Mouse (Mus musculus) liver, embryonic 12.5 days (tissue): ENCODE data around the gene Grin1. TPM values are rescaled to one million over a fixed set of nuclear protein-coding genes. Genes with fewer than 3 reads are reported as not detected.

Source experiments
- ATAC-seq: fragments of 200-750 bp; cut with Nextera tagmentation; 2 replicates; pipeline ENCODE4 v1.8.0; 2017; ENCODE audit warnings: moderate number of reproducible peaks, mild to moderate bottlenecking, moderate library complexity
- H3K27ac ChIP-seq: fragments of 300-500 bp; sonication (generic); 2 replicates; pipeline ENCODE4 v1.5.1; 2016; ENCODE audit warnings: mild to moderate bottlenecking
- H3K27me3 ChIP-seq: fragments of 300-500 bp; sonication (generic); replicated peaks from 2 replicates; pipeline ENCODE4 v1.6.1; 2016; ENCODE audit warnings: mild to moderate bottlenecking, moderate library complexity
- H3K36me3 ChIP-seq: fragments of 300-500 bp; sonication (generic); 2 replicates; pipeline ENCODE4 v1.6.1; 2016; ENCODE audit warnings: mild to moderate bottlenecking, moderate library complexity
- H3K4me1 ChIP-seq: fragments of 300-500 bp; sonication (generic); 2 replicates; pipeline ENCODE4 v1.6.1; 2016
- H3K4me2 ChIP-seq: fragments of 300-500 bp; sonication (generic); 2 replicates; pipeline ENCODE4 v1.6.1; 2016; ENCODE audit warnings: mild to moderate bottlenecking, moderate library complexity
- H3K4me3 ChIP-seq: fragments of 300-500 bp; sonication (generic); 2 replicates; pipeline ENCODE4 v1.5.1; 2016; ENCODE audit warnings: mild to moderate bottlenecking, moderate library complexity
- H3K9ac ChIP-seq: fragments of 300-500 bp; sonication (generic); 2 replicates; pipeline ENCODE4 v1.6.1; 2016; ENCODE audit warnings: mild to moderate bottlenecking, moderate library complexity
- H3K9me3 ChIP-seq: fragments of 300-500 bp; sonication (generic); replicated peaks from 2 replicates; pipeline ENCODE4 v1.6.1; 2016; ENCODE audit warnings: mild to moderate bottlenecking, moderate library complexity
- WGBS: fragments of 180-500 bp; shearing (Covaris S2); methylation state at CpG from one replicate; pipeline ENCODE4 v1.1.7; 2016; ENCODE audit not compliant: insufficient replicate concordance; 5-methylcytosine and 5-hydroxymethylcytosine counted together
- polyA plus RNA-seq: library from polyadenylated mRNA; unstranded; fragments of >200 nt; fragmentation: Nextera tagmentation; extraction: Ambion mirVana; gene quantifications from 2 replicates; pipeline ENCODE4 v1.2.1, GENCODE M21; 2016

Gene Grin1
- polyA plus RNA-seq = 0.24 and 0.41 TPM in 2 replicates

- Histone ChIP-seq H3K4me1 (peaks cover 8% of the 10 kb centered on the region), H3K9ac (no peak within 1 kb of the TSS), H3K9me3 (no peaks in the 10 kb centered on the region), H3K36me3 (no peaks in the 10 kb centered on the region), H3K27ac (no peak within 1 kb of the TSS), H3K27me3 (peaks cover 82% of the 10 kb centered on the region), H3K4me2 (peak within 1 kb of the TSS; percentile 61), H3K4me3 (peak within 1 kb of the TSS; percentile 30)
- 9% methylated on average over 58 of the region's 58 CpGs for WGBS
- ATAC-seq = no peak
These were observed at the start of gene Grin1 for GRCm38 (mm10) chr2:25318971-25319773. Gene Grin1 (minus strand): TSS chr2:25319187.

DNA sequence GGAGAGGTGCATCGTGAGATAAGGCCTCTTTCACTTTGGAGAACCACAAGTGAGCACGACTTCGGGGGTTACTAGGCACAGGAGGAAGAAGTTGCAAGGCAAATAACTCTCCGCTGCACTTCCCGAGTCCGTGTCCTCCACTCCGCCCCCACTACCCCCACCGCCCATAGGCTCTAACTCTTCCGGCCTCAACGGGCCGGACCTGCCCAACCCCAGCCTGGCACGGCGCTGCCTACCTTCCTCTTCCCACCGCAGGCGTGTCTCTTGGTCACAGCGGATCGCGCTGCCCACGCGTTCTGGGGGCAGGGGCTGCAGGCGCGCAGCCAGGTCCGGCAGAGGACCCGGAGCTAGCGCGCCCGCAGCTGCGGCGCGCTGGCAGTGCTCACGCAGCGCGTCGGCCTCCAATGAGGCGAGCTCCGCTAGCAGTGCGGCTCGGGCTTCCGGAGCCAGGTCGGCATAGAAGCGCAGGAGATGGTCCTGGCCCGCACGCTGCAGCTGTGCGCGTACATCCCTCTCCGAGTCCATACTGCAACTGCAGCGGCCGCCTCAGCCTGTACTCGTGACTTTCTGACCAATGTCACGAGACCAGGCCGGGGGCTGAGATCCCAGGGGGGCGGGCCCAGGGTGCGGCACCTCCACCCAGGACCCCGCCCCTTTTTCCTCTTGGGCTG, 46.2 kb upstream of the Grin1 start, which contains the start of gene Uap1l1:
Uap1l1 (minus strand) TSS at position 592 of the 671 bp plus-strand sequence.
- under 1% methylated on average over 52 of the region's 54 CpGs for WGBS
- Histone ChIP-seq H3K9me3 (no peaks in the 10 kb centered on the region), H3K27me3 (peaks cover 40% of the 10 kb centered on the region), H3K4me3 (peak within 1 kb of the TSS; percentile 66), H3K4me2 (peak within 1 kb of the TSS; percentile 97), H3K36me3 (peaks cover 15% of the 10 kb centered on the region), H3K27ac (peak within 1 kb of the TSS; percentile 49; the same call in 1 of the 2 replicates), H3K4me1 (peaks cover 41% of the 10 kb centered on the region), H3K9ac (peak within 1 kb of the TSS; percentile 73)
- ATAC-seq = peak; percentile 65

DNA sequence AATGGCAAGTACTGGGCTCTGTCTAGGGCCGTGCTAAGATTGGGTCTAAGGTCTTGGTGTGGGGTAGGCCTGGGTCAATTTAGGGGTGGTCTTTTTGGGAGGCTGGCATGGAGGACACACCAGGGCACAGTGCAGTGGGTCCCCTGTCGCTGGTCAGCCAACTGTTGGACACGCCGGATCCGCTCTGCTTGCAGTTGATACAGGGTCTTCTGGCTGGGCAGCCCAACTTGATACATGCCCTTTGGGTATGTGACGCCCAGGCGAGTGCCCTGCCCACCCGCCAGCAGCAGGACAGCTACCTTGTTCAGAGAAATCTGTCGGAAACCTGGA, 45.7 kb upstream of the Grin1 start:
- Histone ChIP-seq H3K9ac (peak overlapping the region; percentile 73), H3K4me3 (peak overlapping the region; percentile 66), H3K4me1 (peaks cover 36% of the 10 kb centered on the region), H3K4me2 (peak overlapping the region; percentile 97), H3K27ac (no peak overlapping the region), H3K9me3 (no peaks in the 10 kb centered on the region), H3K36me3 (peaks cover 15% of the 10 kb centered on the region), H3K27me3 (peaks cover 40% of the 10 kb centered on the region)
- ATAC-seq = no peak
- WGBS = 26% methylated on average over 9 of the region's 9 CpGs

GRCm38 (mm10) chr2:25364313-25364712, 45.3 kb upstream of the Grin1 start:
- no peaks in the 10 kb centered on the region for H3K9me3 ChIP-seq
- H3K4me2 ChIP-seq = peak overlapping the region; percentile 97
- H3K27ac ChIP-seq = no peak overlapping the region
- peaks cover 15% of the 10 kb centered on the region for H3K36me3 ChIP-seq
- WGBS = 85% methylated on average over 4 of the region's 4 CpGs
- H3K27me3 ChIP-seq = peaks cover 40% of the 10 kb centered on the region
- H3K4me1 ChIP-seq = peaks cover 32% of the 10 kb centered on the region
- no peak overlapping the region for H3K9ac ChIP-seq
- no peak for ATAC-seq
- peak overlapping the region; percentile 66; the same call in 1 of the 2 replicates for H3K4me3 ChIP-seq

DNA sequence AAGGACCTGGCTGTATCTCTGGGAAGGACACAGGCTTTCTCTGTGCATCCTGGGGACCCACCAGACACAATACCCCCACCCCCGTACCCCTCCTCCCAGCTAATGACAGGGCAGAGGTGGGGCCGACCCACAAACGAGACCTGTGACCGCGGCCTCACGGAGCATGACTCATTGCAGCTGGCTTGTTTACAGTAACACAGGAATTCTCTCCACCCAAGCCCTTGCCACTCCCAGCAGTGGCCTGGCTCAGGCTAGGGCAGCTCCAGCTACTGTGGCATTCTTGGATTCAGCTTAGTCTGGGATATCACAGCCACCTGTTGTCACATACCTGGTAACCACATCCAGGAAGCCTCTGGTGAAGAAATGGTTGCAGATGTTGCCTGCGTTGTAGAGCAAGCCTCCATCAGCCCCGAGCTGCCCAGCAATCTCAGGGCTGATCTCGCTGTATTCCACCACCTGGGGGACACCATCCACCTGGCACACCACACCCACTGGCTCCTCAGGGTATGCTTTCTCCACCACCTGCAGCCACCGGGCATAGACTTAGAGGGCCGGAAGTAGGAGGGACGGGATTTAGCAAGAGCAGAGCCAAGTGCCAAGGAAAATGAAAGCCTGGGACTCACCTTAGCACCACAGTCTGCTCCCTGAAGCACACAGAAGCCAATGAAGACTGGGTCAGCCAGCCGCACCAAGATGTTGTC, 44.6 kb upstream of the Grin1 start:
- Histone ChIP-seq H3K27ac (no peak overlapping the region), H3K9ac (no peak overlapping the region), H3K4me1 (peaks cover 29% of the 10 kb centered on the region), H3K4me3 (no peak overlapping the region), H3K27me3 (peaks cover 40% of the 10 kb centered on the region), H3K9me3 (no peaks in the 10 kb centered on the region), H3K4me2 (no peak overlapping the region), H3K36me3 (peaks cover 15% of the 10 kb centered on the region)
- ATAC-seq = no peak
- WGBS = 64% methylated on average over 13 of the region's 13 CpGs

DNA sequence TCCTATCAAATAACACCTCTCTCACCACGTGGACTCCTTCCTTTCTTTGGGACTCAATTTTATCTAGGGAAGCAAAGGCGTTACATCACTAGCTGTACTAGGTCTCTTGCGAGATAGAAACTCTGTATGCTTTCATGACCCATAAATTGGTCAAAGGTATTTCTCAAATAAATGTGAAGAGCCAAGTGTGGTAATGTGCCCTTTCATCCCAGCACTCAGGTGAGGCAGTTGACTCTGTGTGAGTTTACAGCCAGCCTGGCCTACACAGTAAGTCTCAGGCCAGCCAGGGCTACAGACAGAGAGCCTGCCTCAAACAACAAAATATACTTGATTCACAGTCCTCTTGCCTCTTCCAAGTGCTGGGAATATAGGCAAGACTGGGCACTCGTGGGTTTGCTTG, 40.9 kb upstream of the Grin1 start:
- H3K36me3 ChIP-seq = peaks cover 15% of the 10 kb centered on the region
- no peaks in the 10 kb centered on the region for H3K9me3 ChIP-seq
- ATAC-seq = no peak
- H3K27me3 ChIP-seq = peaks cover 17% of the 10 kb centered on the region
- no peak overlapping the region for H3K27ac ChIP-seq
- H3K4me2 ChIP-seq = no peak overlapping the region
- 57% methylated on average over 4 of the region's 4 CpGs for WGBS
- H3K4me3 ChIP-seq = no peak overlapping the region
- H3K4me1 ChIP-seq = peaks cover 38% of the 10 kb centered on the region
- H3K9ac ChIP-seq = no peak overlapping the region

DNA sequence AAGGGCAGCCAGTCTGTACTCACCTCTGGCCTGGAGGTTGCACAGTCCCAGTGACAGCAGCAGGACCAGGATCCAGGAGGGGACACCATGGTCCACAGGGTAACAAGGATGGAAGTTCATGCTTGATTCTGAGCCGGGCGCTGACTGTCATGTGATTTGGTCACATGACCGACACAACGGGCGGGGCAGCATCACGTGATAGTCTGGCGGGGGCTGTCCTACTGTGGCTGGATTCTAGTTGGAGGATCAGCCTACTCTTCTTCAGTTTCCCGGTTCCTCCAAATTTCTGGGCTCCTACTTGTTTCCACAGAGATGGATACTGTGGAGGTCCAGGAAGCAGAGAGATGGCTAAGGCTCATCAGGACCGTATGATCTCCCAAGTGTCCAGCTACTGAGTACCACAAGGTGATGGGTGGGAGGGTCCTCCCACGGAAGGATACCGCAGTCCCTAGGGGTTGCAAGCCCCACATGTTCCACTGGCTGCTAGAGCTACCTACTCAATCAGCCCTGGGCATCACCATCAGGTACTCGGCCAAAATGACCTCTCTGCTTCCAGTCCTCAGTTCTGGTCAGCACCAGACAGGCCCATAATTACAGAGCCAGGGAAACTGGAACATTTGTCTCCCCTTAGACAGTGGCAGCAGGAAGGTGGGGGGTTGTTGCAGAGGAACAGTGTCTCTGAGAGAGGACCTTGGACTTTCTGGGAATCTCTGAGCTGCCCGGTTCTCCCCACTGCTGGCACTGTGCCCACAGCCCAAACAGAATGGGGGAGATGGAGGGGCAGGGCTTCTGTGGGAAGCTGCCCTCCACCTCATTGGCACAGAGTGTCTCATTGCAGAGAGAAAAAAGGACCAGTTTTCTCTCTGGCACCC, 37.5 kb upstream of the Grin1 start, which contains the start of gene Dpp7:
Dpp7 (minus strand) TSS at position 152 of the 872 bp plus-strand sequence.
- Histone ChIP-seq H3K4me1 (peaks cover 24% of the 10 kb centered on the region), H3K4me3 (peak within 1 kb of the TSS; percentile 65), H3K27me3 (no peaks in the 10 kb centered on the region), H3K36me3 (peaks cover 29% of the 10 kb centered on the region), H3K9ac (peak within 1 kb of the TSS; percentile 64), H3K4me2 (peak within 1 kb of the TSS; percentile 87), H3K27ac (no peak within 1 kb of the TSS), H3K9me3 (no peaks in the 10 kb centered on the region)
- ATAC-seq = peak; percentile 80
- 5% methylated on average over 13 of the region's 13 CpGs for WGBS

DNA sequence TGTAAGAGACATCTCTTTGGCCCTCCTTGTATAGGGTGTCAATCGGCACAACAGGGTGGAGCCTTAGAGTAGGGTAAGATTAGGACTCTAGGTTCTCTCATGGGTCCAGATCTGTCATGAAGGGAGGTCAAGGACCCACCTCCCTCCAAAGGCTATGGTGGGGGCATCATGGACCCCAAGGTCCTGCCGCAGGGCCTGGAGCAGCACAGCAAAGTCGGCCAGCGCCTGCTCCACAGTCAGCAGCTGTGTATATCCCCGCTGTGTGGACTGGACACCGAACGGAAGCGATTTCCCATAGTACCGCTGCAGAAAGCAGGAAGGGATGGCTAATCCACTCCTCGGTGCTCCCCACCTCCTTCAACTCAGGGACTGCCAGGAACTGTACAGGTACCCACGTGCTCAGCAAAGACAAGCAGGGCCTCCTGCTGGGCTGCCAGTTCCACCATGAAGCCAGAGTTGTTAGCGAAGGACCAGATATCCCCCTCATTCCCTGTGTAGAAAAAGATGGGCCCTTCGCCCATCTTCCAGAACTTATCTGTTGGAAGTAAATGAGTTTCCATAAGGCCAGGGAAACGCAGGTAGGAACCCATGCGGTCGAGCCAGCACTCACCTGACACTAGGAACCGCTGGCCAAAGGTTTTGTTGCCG, 36.6 kb upstream of the Grin1 start:
- Histone ChIP-seq H3K4me2 (peak overlapping the region; percentile 87), H3K4me1 (peaks cover 24% of the 10 kb centered on the region), H3K9me3 (no peaks in the 10 kb centered on the region), H3K4me3 (peak overlapping the region; percentile 65), H3K27ac (no peak overlapping the region), H3K36me3 (peaks cover 37% of the 10 kb centered on the region), H3K9ac (peak overlapping the region; percentile 64), H3K27me3 (no peaks in the 10 kb centered on the region)
- ATAC-seq = 0 out of 2 replicates have a peak, but pooled peaks have one; percentile 28
- WGBS = 28% methylated on average over 18 of the region's 18 CpGs

DNA sequence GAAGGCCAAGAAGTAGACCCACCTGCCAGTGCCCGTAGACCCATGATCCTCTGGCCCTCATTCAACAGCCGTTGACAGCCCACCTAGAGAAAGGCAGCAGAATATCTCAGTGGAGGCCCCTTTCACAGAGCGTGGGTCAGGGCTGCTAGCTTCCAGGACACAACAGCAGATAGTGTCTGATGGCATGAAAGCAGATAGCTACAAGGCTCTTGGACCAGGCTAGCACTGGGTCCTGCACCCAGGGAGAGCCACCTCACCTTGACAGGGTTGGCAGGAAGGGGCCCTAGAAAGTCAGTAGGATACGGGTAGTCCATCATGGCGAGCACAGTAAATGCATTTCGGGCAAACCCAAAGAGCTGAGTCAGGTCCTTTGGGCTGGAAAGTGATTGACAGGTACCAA, 35.2 kb upstream of the Grin1 start:
- Histone ChIP-seq H3K27me3 (no peaks in the 10 kb centered on the region), H3K9ac (no peak overlapping the region), H3K36me3 (peaks cover 50% of the 10 kb centered on the region), H3K4me2 (no peak overlapping the region), H3K4me1 (peaks cover 24% of the 10 kb centered on the region), H3K9me3 (no peaks in the 10 kb centered on the region), H3K4me3 (no peak overlapping the region), H3K27ac (no peak overlapping the region)
- WGBS = 72% methylated on average over 6 of the region's 6 CpGs
- ATAC-seq = no peak

- Histone ChIP-seq H3K4me1 (peaks cover 11% of the 10 kb centered on the region), H3K4me3 (no peak overlapping the region), H3K4me2 (no peak overlapping the region), H3K9me3 (no peaks in the 10 kb centered on the region), H3K27me3 (no peaks in the 10 kb centered on the region), H3K27ac (no peak overlapping the region), H3K9ac (no peak overlapping the region), H3K36me3 (peaks cover 84% of the 10 kb centered on the region)
- no peak for ATAC-seq
- WGBS = 83% methylated on average over 3 of the region's 3 CpGs
These were observed 31.7 kb upstream of the Grin1 start for GRCm38 (mm10) chr2:25350701-25351100.

DNA sequence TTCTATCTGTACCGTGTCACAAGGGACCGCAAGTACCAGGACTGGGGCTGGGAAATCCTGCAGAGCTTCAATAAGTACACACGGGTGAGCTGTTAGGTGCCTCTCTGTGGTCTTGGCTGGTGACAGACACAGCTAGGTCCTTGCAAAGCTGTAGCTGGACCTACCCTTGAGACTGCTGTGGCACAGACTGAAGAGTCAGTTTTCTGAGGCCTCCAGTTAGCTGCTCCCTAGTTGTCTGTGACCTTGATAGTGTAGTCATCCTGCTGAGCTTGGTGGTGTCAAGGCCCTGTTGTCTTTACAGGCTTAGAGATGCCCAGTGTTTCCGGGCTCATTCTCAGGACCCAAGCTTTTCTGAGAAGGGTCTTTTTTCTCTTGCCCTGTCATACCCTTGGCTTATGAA, 30.5 kb upstream of the Grin1 start:
- Histone ChIP-seq H3K4me3 (no peak overlapping the region), H3K27ac (no peak overlapping the region), H3K9me3 (no peaks in the 10 kb centered on the region), H3K27me3 (no peaks in the 10 kb centered on the region), H3K9ac (no peak overlapping the region), H3K4me1 (no peaks in the 10 kb centered on the region), H3K36me3 (peaks cover 96% of the 10 kb centered on the region), H3K4me2 (no peak overlapping the region)
- no peak for ATAC-seq
- WGBS = 87% methylated on average over 4 of the region's 4 CpGs
